Mouse (Mus musculus) gastrocnemius, postnatal 10 days (tissue): Measurements from ENCODE around the gene Poll. TPM values are rescaled to one million over a fixed set of nuclear protein-coding genes. Genes with fewer than 3 reads are reported as not detected.

Source experiments
- DNase-seq: peaks from one replicate; pipeline ENCODE4 v3.0.0; 2021; ENCODE audit warnings: mixed read lengths
- total RNA-seq, 2 experiments: library from RNA; stranded (reverse); gene quantifications; 2 replicates each; pipeline ENCODE4 v1.2.3; 2021

The Poll gene
- total RNA-seq, 2 experiments from 2014 or later: 8.5 to 10.4 TPM

DNA sequence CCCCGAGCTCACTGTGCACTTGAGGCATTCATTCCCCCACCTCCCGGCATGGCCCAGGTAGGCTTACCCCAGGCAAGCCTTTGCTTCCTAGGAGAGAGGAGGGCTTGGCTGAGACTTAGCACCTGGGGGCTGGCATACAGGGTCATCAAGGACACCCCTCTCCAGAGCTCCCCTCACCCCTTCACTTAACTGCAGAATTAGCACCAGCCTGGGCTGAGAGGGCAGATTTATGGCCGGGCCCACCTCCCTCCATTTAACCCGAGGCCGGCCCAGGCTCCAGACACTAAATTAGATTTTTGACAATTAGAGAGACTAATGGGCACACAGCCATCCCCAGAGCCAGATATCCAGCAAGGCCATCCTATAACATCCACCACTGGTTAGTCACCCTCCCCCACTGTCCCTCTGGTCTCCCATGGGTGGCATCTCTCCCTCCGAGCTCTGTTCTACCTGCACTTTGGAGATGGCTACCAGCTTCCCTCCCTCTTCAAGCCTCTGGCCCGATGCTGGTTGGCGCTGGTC lies 25.1 kb downstream of the Poll start:
- DNase-seq: no peak

DNA sequence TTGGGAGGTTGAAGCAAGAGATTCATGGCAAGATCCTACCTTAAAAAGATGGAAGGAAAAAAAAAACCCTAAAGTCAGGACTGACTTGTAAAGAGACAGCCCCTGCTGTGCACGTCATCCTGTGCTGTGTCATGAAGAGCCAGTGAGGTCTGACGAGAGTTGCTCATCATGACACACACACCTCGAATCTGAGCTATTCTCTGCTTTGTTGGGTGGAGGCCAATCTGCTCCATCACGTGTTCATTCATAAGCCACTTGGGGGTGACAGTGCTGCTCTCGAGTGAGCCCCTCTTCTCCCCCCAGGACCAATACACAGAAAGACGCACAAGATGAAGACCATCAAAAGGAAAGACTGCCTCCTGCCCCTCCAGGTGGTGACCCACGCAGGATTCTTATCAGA lies 26.7 kb downstream of the Poll start:
- DNase-seq: no peak

DNA sequence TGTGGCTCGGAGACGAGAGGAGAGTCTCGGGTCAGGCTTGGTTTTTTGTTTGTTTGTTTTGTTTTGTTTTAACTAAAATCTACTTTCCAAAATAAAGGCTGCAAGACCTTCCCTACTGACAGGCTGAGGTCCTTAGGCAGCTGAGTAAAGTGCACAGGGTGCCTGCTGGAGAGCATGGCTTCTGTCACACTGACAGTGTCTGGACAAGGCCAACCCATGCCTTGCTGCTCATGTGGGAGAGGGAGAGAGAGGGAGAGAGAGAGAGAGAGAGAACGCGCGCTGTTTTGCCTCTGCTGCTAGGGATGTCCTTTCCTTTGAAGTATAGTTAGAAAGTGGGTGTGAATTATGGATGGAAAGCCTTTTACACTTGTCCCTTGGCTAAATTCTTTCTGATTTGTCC lies 28.8 kb downstream of the Poll start:
- no peak for DNase-seq

DNA sequence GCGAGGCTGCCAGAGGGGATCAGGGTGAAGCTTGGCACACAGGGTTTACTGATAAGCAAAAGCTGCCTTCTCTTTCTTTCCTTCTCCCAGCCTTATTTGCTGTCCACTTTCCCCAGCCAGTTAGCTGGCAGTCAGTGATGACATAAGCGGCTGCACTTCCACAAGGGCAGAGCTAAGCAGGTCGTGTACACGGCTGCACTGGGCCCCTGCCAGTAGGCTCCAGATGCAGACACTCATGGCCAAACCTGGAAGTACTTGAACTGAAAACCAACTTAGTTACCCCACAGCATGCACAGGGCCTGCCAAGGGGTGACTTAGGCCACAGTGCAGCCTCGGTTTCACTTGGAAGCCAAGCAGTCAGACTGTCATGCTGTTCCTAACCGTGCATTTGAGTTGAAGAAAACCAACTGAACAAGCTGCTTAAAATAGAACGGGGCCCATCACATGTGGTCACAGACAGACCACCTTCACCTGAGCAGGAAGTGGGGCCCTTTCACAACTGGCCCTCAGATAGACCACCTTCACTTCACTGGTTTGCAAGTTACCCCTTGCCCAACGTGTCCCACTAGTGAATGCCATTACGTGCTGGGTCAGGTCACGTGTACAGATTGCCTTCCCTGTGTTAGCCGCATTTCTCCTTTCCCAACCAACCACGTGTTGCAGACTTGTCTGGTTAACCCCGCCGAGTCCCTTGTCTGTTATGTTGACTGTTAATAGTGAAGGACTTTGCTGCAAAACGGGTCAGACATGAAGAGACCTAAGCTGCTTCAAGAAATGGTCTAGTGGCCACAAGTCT lies 29.9 kb downstream of the Poll start:
- no peak for DNase-seq

DNA sequence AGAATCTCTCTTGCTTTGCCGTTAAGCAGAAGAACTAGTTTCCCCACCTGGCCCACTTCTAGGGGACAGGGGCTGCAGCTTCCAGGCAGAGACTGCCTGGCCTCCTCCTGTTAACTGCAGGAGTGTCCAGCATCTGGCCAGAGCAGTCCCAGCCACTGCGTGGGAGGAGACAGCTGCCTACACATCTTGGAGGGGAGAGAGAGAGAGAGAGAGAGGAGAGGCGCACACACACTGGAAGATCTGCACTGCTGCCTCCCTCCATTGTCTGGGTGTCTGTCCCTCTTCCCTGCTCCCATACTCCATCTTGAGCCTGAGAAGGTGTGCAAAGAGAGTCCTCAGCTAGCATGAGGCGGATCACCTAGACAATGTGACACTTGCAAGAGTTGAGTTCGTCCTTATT lies 31.0 kb downstream of the Poll start:
- no peak for DNase-seq

DNA sequence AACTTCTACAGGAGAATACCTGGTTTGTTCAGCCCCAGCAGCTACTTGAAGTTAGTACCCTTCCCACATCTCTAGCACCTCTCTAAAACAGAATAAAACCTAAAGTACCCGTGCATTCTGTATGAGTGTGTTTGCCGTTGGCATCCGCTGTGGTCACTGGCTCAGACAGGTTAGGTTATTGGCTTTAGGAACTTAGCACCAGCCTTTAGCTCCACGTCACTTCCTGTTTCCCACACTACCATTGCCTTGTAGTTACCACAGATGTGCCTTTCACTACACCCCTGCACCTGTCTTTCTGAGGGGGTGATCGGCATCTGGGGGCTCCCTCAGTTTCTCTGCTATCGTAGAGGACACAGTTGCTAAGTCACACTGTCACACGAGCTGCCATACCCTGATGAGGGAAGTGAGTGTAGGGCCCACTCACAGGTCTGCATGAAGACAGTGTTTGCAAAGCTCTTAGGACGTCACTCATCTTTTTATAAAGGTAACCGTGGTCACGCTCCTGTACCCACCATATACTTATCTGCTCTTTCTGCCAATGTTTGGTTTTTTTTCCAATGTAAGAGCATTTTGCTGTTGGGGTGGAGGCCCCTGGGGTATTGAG lies 32.3 kb downstream of the Poll start:
- no peak for DNase-seq

DNA sequence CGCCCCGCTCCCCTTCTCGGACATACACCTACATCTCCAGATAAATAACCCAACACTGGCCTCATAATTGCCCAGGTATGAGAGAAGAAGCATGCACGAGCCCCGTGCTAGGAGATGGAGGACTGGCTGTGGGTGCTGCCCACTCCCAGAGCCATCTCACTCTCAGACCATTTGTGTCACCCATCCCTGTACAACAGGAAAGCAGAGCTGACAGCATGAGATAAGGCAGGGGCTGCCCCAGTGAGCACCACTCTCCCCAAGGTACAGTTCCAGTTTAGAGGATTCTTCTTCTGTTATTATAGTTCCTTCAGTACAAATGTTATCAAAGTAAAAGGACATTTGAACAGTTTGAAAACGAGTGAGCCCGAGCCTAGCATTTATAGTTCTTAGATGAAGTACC lies 32.9 kb downstream of the Poll start:
- no peak for DNase-seq

DNA sequence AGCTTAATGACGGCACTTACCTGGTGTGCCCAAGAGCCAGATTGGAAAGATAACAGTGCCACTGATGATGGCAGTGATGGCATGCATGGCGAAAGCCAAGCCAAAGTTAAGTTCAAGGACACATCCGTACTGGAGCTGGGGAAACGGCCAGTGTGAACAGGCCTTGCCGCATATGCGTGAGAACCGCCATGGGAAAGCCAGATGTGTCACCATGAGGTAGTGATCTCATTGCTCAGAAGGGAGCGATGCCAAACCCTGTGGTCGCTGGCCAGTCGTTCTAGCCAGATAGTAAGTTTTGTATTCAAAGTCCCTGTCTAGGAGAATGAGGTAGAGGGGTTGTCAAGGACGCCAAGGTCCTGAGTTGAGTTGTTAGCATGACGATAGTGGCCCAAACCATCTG lies 44.1 kb downstream of the Poll start:
- no peak for DNase-seq

DNA sequence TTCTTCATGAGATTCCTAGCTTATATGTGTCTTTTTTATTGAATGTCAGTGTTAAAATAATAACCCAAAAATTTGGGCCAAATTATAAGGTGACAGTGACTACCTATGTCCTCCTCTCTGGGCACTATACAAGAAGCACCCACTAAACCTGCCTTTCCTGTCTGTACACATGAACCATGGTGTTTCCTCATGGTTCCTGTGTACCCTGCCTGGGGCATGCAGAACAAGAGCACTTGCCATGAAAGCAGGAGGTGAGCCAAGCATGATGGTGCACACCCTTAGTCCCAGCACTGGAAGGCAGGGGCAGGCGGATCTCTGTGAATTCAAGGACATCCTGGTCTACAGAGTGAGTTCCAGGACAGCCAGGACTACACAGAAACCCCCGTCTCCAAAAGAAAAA lies 45.0 kb downstream of the Poll start:
- DNase-seq: no peak

DNA sequence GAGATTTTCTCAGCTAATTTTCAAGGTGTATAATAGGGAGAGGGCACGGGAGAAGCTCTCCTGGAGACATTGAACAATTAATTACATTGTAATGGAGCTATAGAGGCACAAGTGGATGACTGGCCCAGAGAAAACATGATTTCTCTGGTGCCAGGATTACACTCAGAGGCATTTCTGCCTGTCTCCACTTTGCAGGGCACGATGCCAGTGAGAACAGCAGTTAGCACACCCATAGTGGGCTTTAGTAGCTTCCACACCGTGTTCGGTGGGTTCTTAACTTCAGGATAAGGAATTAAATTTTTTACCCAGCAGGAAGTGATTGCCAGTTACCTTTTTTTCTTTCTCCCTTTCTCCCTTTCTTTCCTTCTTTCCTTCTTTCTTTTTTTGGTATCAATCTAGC lies 48.9 kb downstream of the Poll start:
- DNase-seq: no peak

DNA sequence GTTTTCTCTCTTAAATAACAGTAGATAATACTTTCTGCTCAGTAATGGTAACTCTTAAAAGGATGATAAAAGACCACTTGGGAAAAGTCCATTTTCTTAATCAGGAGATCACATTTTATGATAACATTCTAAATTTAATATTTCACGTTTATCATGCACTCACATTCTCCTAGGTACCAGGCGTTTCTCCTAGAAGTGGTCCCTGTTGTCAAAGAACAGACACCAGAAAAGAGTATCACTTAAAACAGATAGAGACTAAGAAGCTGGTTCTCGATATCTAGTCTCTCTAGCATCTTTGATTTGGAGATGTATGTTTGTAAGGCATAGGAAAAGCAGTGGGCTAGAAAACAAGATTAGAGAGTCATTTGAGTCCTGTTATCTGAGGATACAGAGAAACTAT lies 49.7 kb downstream of the Poll start:
- DNase-seq: no peak

DNA sequence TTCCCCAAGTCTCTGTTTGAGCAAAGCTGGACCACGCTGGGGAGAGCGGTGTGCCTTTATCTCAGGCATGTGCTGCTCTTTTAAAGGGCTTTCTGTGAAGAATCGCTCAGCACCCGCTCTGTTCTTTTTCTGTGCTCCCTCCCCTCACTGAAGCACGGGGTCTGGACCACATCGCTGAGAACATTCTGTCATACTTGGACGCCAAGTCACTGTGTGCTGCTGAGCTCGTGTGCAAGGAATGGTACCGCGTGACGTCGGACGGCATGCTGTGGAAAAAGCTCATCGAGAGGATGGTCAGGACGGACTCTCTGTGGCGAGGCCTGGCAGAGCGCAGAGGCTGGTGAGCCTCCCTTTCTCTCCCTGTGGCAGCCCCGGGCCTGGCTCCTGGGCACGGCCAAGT lies 52.8 kb downstream of the Poll start:
- no peak for DNase-seq

DNA sequence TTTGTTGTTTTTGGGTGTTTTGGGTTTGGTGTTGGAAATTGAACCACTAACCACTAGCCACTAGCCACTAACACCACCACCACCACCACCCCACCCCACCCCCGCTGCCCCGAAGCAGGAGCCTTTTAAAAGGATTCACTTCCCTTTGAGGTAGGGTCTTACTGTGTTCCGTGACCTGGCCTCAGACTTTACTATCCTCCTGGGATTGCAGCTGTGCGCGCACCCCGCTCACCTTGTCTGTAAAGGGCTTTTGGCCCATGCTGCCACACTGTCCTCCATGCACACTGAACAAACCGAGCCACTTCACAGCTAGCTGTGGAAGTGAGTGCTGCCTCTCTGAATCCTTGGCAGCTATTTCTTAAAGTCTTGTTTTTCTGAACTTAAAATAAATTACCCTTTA lies 54.9 kb downstream of the Poll start:
- no peak for DNase-seq

Other genes starting within 250 kb of the Poll start
- 10 to 100 TPM; 33.6 to 33.7 TPM for gene Btrc, start 196.8 kb downstream of the Poll start, total RNA-seq
- 10 to 100 TPM; 12.4 to 13.8 TPM for gene Gm17018, start 84 bp upstream of the Poll start, total RNA-seq
- gene Fbxw4, start 99.8 kb upstream of the Poll start, total RNA-seq: 10 to 100 TPM; 23.3 to 24.7 TPM
- gene Fgf8, start 182.4 kb upstream of the Poll start, total RNA-seq: not detected
- 10 to 100 TPM; 19.0 to 21.0 TPM for gene Npm3, start 189.1 kb upstream of the Poll start, total RNA-seq
- 10 to 100 TPM; 36.0 to 44.4 TPM for gene Mgea5, start 223.3 kb upstream of the Poll start, total RNA-seq